Mouse (Mus musculus) heart, embryonic 11.5 days (tissue): ENCODE measurements around the gene Dennd1a. TPM values are rescaled to one million over a fixed set of nuclear protein-coding genes. Genes with fewer than 3 reads are reported as not detected.

Experiments
- ATAC-seq: fragments of 200-750 bp; cut with Nextera tagmentation; replicated peaks from 2 replicates; pipeline ENCODE4 v1.8.0; 2017; ENCODE audit warnings: moderate library complexity; ENCODE audit not compliant: insufficient number of reproducible peaks, low FRiP score, low TSS enrichment
- H3K27ac ChIP-seq: fragments of 300-500 bp; sonication (generic); 2 replicates; pipeline ENCODE4 v1.5.1; 2014; ENCODE audit warnings: mild to moderate bottlenecking, low read depth, low read length
- H3K27me3 ChIP-seq: fragments of 300-500 bp; sonication (generic); 2 replicates; pipeline ENCODE4 v1.6.1; 2014; ENCODE audit warnings: mild to moderate bottlenecking, low read length, mixed read lengths; ENCODE audit not compliant: control insufficient read depth, insufficient read depth
- H3K36me3 ChIP-seq: fragments of 300-500 bp; sonication (generic); 2 replicates; pipeline ENCODE4 v1.6.1; 2014; ENCODE audit warnings: mild to moderate bottlenecking, low read length, moderate library complexity, mixed read lengths; ENCODE audit not compliant: control insufficient read depth, insufficient read depth
- H3K4me1 ChIP-seq: fragments of 300-500 bp; sonication (generic); 2 replicates; pipeline ENCODE4 v1.6.1; 2014; ENCODE audit warnings: low read length; ENCODE audit not compliant: control insufficient read depth, insufficient read depth
- H3K4me2 ChIP-seq: fragments of 300-500 bp; sonication (generic); 2 replicates; pipeline ENCODE4 v1.6.1; 2014; ENCODE audit warnings: mild to moderate bottlenecking, moderate library complexity
- H3K4me3 ChIP-seq: fragments of 300-500 bp; sonication (generic); 2 replicates; pipeline ENCODE4 v1.5.1; 2014; ENCODE audit warnings: low read depth, low read length
- H3K9ac ChIP-seq: fragments of 300-500 bp; sonication (generic); 2 replicates; pipeline ENCODE4 v1.6.1; 2014; ENCODE audit warnings: mild to moderate bottlenecking, low read depth, low read length, moderate library complexity
- H3K9me3 ChIP-seq: fragments of 300-500 bp; sonication (generic); replicated peaks from 2 replicates; pipeline ENCODE4 v1.6.1; 2016; ENCODE audit warnings: low read length; ENCODE audit not compliant: control insufficient read depth
- WGBS: fragments of 180-500 bp; shearing (Covaris S2); extraction: QIAGEN DNeasy Blood & Tissue Kit; methylation state at CpG from one replicate; pipeline ENCODE4 v1.1.7; 2014; ENCODE audit not compliant: insufficient replicate concordance; 5-methylcytosine and 5-hydroxymethylcytosine counted together
- polyA plus RNA-seq: library from polyadenylated mRNA; unstranded; fragments of >200 nt; fragmentation: Nextera tagmentation; extraction: Ambion mirVana; gene quantifications from 2 replicates; pipeline ENCODE4 v1.2.1, GENCODE M21; 2014

Dennd1a gene
- polyA plus RNA-seq, 1 experiment from 2014 or later = 9.6 TPM

DNA sequence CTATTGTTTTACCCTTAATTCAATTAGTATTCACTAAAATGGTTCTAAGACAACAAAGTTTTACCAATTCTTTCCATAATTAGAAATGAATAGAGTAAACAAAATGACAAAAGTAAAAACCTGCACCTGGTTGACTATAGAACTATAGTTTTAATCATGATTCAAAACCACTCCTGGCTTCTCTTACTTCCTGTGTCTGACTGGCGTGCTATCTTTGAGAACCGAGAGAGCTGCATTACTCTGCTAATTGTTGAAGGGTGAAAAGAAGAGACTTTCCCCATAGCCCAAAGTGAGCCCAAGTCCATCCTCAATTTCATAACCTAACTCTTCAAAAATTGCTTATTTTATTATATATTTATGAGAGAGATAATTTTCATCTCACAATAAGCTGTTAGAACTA lies 131.2 kb downstream of the Dennd1a start:
- H3K4me3 ChIP-seq = no peak overlapping the region
- H3K9me3 ChIP-seq = no peaks in the 10 kb centered on the region
- ATAC-seq = no peak
- no peak overlapping the region for H3K9ac ChIP-seq
- no peaks in the 10 kb centered on the region for H3K36me3 ChIP-seq
- no peaks in the 10 kb centered on the region for H3K4me1 ChIP-seq
- H3K27ac ChIP-seq = no peak overlapping the region
- no peaks in the 10 kb centered on the region for H3K27me3 ChIP-seq
- H3K4me2 ChIP-seq = no peak overlapping the region
- 46% methylated on average over 2 of the region's 2 CpGs for WGBS

DNA sequence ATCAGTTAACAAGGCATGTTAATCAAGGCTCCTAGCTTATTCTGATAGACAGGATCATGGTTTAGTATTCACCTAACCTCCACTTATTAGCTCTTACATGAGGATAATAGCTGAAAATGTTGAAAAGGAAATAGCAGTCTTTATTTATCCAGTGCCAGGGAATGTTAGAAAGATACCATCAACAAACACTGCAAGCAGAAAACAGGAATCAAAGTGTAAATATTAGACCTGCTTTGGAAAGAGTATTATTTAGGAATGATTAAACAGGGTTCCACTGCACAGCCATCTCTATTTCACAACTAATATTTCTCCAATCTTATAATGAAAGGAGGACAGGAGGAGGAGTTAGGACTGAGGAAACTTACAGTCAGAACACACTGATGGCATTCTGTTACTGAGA lies 142.4 kb downstream of the Dennd1a start:
- no peak overlapping the region for H3K27ac ChIP-seq
- H3K9ac ChIP-seq = no peak overlapping the region
- H3K9me3 ChIP-seq = no peaks in the 10 kb centered on the region
- H3K4me1 ChIP-seq = 0 out of 2 replicates have a peak, but pooled peaks cover 4% of the 10 kb centered on the region
- no peak overlapping the region for H3K4me2 ChIP-seq
- no peak for ATAC-seq
- H3K4me3 ChIP-seq = no peak overlapping the region
- no peaks in the 10 kb centered on the region for H3K27me3 ChIP-seq
- no peaks in the 10 kb centered on the region for H3K36me3 ChIP-seq

DNA sequence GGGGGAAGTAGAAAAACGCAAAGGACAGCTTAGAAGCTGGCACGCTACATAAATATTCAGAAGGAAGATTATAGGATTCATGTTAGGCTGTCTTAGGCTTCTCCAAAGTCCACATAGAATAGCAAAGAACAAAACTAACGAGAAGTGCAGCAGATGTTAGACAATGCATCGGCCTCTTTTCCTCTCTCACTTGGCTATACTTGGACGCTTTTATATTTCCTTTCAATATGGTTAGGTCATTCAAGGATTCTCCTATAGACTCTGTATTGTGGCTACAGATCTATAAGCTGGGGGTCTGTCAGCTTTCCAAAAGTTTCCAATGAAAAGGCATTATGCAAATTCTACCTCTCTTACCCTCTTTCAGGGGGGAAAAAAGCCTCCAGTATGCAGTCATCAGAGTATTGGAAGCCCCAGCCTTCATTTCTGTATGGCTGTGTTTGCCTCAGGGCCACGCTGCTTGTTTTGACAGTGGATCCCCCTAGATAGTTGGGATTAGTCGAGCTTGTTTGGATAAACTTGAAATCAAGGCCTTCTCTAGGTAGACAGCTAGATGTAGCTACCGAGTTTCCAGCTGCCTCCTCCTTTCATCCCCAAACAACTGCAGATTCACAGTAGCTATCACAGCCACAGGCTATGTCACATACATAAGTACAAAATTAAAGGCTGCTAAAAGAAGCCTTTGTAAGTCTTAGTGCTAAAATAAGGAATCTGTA lies 143.0 kb downstream of the Dennd1a start:
- no peak for ATAC-seq
- no peak overlapping the region for H3K4me3 ChIP-seq
- H3K36me3 ChIP-seq = no peaks in the 10 kb centered on the region
- no peak overlapping the region for H3K27ac ChIP-seq
- 0 out of 2 replicates have a peak, but pooled peaks cover 4% of the 10 kb centered on the region for H3K4me1 ChIP-seq
- no peak overlapping the region for H3K9ac ChIP-seq
- no peak overlapping the region for H3K4me2 ChIP-seq
- H3K9me3 ChIP-seq = no peaks in the 10 kb centered on the region
- no peaks in the 10 kb centered on the region for H3K27me3 ChIP-seq
- WGBS = 60% methylated on average over 8 of the region's 8 CpGs

DNA sequence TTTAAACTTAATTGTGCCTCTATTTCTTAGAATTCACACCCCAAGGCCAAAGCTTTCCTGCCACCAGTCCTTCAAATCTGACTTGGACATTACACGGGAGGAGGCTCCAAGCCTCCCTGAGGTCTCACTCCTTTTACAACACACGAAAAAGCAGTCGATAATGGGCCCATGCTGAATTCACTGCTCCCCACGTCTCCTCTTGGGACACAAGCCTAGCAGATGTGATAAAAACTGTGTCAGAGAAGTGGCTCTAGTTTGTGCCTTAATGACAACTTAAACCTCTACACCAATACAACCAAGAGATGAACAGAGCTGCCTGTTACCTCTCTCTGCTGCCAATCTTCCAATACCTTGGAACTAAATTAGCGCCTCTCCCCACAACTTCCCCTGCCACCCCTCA lies 144.3 kb downstream of the Dennd1a start:
- no peak for ATAC-seq
- Histone ChIP-seq H3K4me3 (no peak overlapping the region), H3K9ac (no peak overlapping the region), H3K27me3 (no peaks in the 10 kb centered on the region), H3K36me3 (no peaks in the 10 kb centered on the region), H3K9me3 (no peaks in the 10 kb centered on the region), H3K4me2 (no peak overlapping the region), H3K27ac (no peak overlapping the region), H3K4me1 (0 out of 2 replicates have a peak, but pooled peaks cover 4% of the 10 kb centered on the region)
- WGBS = 54% methylated on average over 5 of the region's 5 CpGs

DNA sequence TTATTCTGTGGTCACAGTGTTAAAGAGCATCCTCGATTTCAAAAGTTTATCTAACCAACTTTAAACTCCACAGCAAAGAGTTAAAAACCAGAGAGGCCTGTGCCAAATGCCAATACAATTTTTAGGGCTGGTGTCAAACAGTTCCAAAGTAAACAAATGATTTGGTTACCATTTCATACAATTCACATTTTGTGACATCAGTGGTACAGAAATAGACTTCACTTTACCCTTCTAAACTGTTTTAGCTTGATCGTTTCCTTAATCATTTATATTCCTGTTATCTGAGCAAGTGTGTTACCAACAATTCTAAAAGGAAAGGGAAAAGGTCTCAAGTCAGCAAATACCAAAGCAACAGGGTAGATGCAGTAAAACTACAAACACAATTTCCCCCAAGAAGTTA lies 145.0 kb downstream of the Dennd1a start:
- no peak for ATAC-seq
- H3K36me3 ChIP-seq = no peaks in the 10 kb centered on the region
- 52% methylated on average over 2 of the region's 2 CpGs for WGBS
- H3K4me3 ChIP-seq = no peak overlapping the region
- H3K9me3 ChIP-seq = no peaks in the 10 kb centered on the region
- 0 out of 2 replicates have a peak, but pooled peaks cover 4% of the 10 kb centered on the region for H3K4me1 ChIP-seq
- H3K27ac ChIP-seq = no peak overlapping the region
- no peaks in the 10 kb centered on the region for H3K27me3 ChIP-seq
- H3K9ac ChIP-seq = no peak overlapping the region
- H3K4me2 ChIP-seq = no peak overlapping the region

DNA sequence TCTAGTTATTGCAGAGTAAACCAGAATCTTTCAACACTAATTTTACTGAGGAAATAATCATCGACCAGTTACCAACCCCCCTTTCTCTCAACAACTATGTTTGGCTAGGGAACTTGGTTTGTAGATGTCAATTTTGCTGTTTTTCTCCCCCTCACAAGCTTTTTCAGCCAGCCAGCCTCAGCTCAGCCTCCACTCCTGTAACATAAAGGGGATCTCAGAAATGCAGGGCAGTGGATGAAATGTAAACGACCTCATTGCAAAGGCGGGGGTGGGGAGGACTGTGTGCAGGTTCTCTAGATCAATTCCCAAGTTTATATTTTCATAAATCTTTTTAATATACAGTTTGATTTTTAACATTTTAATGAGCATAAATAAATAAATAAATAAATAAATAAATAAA lies 147.7 kb downstream of the Dennd1a start:
- H3K4me3 ChIP-seq = no peak overlapping the region
- no peak overlapping the region for H3K27ac ChIP-seq
- no peak overlapping the region for H3K9ac ChIP-seq
- no peaks in the 10 kb centered on the region for H3K27me3 ChIP-seq
- H3K36me3 ChIP-seq = no peaks in the 10 kb centered on the region
- no peak overlapping the region for H3K4me2 ChIP-seq
- ATAC-seq = no peak
- WGBS = 65% methylated on average over 3 of the region's 3 CpGs
- no peaks in the 10 kb centered on the region for H3K9me3 ChIP-seq
- H3K4me1 ChIP-seq = 0 out of 2 replicates have a peak, but pooled peaks cover 4% of the 10 kb centered on the region

DNA sequence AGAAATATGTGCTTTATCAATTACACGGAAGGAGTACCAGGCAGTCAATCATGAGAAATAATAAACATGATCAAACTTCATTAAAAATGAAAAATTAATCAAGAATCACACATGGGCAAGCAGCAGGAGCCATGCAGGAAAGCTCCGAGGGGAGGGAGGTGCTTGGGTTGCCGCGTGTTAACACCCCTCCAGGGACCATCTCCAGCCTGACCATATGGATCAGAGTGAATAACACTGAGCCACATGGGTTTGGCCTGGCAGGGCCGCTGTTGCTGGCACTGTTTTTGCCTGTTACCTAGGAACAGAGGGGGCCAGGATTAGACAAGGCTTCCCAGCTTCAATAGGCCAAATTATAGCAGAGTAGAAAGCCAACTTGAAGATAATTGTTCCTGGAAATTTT lies 150.1 kb downstream of the Dennd1a start:
- Histone ChIP-seq H3K27ac (no peak overlapping the region), H3K4me1 (peaks cover 4% of the 10 kb centered on the region; the same call in 1 of the 2 replicates), H3K9ac (no peak overlapping the region), H3K27me3 (no peaks in the 10 kb centered on the region), H3K9me3 (no peaks in the 10 kb centered on the region), H3K4me2 (no peak overlapping the region), H3K4me3 (no peak overlapping the region), H3K36me3 (no peaks in the 10 kb centered on the region)
- no peak for ATAC-seq
- WGBS = 52% methylated on average over 5 of the region's 5 CpGs

DNA sequence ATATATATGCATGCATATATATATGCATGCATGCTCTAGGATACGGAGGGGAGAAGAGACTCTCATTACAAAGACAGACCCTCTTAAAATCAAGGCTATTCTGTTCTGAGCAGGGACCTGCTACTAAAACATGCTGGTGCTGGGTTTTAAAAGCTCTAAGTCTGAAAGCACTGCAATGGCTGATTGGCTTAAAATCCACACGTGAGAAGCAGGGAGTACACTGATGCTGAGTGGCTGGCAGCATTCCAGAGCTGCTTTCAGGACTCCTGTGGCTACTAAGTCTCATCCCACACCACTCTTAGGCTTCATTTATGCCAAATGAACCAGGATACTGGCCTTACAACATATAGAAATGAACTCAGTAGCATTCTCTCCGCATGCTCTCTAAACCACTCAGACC lies 151.8 kb downstream of the Dennd1a start:
- H3K27me3 ChIP-seq = no peaks in the 10 kb centered on the region
- no peak for ATAC-seq
- no peak overlapping the region for H3K27ac ChIP-seq
- WGBS = 64% methylated on average over 3 of the region's 3 CpGs
- no peak overlapping the region for H3K9ac ChIP-seq
- no peak overlapping the region for H3K4me2 ChIP-seq
- no peaks in the 10 kb centered on the region for H3K9me3 ChIP-seq
- no peak overlapping the region for H3K4me3 ChIP-seq
- H3K36me3 ChIP-seq = no peaks in the 10 kb centered on the region
- peaks cover 10% of the 10 kb centered on the region; the same call in 1 of the 2 replicates for H3K4me1 ChIP-seq
